Mouse (Mus musculus): ENCODE results near the gene Arl10.

DNA sequence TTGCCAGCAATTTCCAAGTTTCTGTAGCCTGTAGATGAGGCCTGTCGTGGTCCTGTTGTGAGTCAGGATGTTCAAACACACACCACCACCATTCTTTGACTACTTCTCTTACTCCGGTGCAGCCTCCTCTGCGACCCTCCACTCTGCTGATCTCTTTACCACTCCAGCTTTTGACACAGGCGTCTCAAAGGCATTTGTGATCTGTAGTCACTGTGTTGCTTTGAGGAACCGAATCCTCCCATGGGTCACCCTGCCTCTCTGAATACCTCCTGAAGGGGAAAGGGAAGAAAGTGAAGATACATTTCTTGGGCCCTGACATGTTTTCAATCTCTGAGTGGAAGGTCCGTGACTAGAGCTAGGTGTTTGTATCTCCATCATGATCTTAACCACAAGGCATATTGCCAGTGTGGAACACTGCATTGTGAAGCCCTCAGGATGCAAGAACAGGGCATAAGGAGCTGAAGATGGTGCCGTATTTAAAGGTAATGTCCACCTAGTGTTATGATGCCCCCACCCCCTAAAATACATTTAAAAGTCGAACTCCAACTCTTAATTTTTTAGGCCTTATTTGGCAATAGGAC lies 17.1 kb downstream of the Arl10 start:
- TF ChIP-seq EP300 (IDR thresholded peaks at IDR 0.05; ENCODE audit: low read length) = no peak
- no peak for TF ChIP-seq CHD2 (IDR thresholded peaks at IDR 0.05; ENCODE audit: low read length)
- no peak for TF ChIP-seq CTCF (conservative IDR thresholded peaks at IDR 0.05 in 1 of 2, IDR thresholded peaks at IDR 0.05 in 1 of 2; ENCODE audit: low read depth in 2 of 2, low read length in 2 of 2)

All from CH12.LX (cell line).